Mouse (Mus musculus) ovary, adult 18-20 months (tissue): ENCODE results near the gene Gpd2.

ENCODE experiments used
- DNase-seq: peaks from one replicate; pipeline ENCODE4 v3.0.0; 2022; ENCODE audit warnings: low spot score, mixed read lengths

The Gpd2 gene

DNA sequence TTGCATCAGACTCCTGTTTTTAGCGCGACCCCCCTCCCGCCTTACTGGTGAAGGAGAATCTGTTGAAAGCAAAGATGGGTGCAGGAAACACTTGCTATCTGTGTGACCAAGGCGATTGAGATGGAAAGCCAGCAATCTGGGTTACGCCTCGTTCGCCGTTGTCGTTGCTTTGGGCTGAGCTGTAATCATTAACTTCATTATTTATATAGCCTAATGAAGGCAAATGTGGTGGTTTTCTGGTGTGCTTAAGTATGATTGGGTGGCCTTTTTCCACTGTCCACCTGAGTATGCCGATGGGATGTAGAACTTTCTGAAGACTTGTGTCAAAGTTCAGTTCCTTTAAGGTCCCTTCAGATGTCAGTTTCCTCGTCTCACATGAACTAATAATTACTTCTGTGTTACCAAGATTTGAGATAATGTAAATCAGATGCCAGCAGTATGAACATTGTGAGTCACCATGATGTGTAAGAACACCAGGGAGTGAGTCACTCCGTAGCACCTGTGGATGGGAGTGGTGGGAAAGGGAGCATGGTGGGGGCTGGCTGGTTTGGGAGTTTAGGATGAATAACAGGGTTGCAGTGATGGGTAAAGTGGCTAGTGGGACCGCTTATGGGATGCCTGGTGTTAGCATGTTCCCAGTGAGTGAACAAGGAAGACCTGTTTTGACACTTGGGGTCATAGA, 14.3 kb downstream of the Gpd2 start:
- no peak for DNase-seq

GRCm38 (mm10) chr2:57252542-57253301, 15.3 kb downstream of the Gpd2 start:
- DNase-seq, result no peak

DNA sequence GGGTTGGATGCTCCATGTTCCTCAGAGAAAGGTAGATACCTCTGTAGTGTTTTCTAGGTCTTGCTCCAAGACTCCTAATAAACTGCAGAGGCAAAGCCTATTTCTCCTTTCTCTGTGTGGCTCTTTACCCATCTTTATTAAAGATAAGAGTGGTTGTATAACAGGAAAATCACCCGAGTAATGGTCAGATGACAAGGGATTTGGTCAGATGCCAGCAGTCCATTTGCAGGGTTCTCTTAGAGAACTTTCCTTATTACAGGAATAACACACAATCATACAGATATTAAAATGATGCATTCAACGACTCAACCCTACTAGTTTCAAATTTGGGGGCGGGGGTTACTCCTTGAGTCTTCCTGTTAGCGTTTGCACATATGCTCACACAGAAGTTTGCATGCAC, 16.8 kb downstream of the Gpd2 start:
- DNase-seq, result no peak

- DNase-seq, result no peak
These were observed 17.8 kb downstream of the Gpd2 start for GRCm38 (mm10) chr2:57255153-57255670.

DNA sequence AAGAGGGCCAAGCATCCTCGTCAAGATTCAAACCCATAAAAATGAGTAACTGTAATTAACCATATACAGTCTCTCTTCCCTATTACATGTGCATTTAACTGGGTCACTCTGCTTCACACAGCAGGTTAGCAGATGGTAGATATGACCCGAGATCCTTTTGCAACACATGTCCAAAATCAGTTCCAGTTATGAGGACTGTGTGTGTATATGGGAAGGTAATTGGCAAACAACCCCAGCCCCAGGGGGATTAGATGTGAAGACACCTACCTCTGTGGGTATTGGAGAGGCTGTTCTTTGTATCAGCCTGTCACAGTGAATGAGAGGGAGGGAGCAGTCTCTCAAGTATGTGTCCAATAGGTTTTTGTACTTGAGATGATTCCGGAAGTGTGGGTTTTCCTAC, 18.4 kb downstream of the Gpd2 start:
- DNase-seq, result no peak

DNA sequence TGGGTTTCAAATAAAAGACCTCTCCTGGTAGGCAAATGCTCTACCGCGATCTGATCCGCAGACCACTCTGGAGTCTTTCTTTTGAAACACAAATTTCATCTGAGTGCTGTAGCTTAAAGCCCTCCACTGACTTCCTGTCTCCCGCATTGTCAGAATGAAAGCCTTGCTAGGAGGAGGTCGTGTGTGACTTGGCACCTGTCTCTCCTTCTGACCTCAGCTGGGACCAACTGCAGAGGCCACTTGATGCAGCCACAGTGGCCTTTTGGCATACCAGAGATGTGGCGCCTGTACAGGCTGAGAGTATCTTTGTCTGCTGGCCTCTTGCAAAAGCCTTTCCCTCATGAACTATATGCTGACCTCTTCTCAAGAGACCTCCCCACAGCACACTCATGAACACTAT, 19.0 kb downstream of the Gpd2 start:
- no peak for DNase-seq

GRCm38 (mm10) chr2:57261286-57262077, 24.0 kb downstream of the Gpd2 start:
- no peak for DNase-seq

GRCm38 (mm10) chr2:57263431-57263830, 26.0 kb downstream of the Gpd2 start:
- DNase-seq, result no peak

- no peak for DNase-seq
These were observed 27.5 kb downstream of the Gpd2 start for GRCm38 (mm10) chr2:57264912-57265311.

- no peak for DNase-seq
These were observed 29.4 kb downstream of the Gpd2 start for GRCm38 (mm10) chr2:57266679-57267393.

DNA sequence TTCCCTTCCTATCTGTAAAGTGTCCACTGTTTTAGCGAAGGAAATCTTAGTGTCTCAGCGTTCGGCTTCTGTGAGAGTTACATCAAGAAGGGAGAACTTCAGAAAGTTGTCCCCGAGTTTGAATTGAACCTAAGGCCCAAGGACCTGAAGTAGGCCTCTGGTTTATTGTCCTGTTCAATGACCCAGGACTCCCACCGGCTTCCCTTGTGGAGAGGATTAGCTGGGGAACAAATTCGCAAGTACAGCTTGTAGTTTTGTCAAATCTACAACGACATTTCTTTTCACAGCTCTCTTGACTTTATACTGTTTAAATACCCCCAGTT, 29.9 kb downstream of the Gpd2 start:
- no peak for DNase-seq

DNA sequence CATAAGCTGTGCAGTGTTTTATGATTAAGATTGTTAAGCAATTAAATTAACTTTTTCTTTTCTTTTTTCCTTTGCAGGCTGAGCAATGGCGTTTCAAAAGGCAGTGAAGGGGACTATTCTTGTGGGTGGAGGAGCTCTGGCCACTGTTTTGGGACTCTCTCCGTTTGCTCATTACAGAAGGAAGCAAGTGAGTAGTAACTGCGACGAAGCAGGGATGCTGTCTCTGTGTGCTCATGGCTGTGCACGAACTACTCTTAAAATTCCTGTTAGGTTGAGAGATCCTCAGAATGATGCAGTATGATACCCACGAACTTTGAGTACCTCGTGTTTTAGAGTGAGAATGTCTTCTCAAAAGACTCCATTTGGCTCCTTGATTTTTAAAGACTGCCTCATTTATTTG, 30.5 kb downstream of the Gpd2 start:
- no peak for DNase-seq

DNA sequence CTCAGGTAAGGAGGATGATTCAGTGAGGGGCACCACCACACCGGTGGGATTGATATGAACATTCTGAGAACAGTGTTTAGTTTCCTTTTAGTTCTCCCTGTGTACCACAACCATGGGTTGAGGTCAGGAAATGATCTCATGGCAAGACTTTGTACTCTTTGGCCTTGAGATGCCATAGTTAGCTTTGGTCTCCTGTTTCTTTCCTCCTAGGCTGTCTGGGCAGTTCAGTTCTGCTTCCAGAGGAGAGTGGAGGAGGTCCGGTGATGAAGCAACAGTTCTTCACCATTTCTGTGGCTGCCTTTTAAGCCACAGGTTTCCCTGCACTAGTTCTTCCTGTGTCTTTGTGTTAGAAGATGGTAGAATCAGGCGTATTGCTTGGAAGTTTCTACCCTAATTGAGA, 31.4 kb downstream of the Gpd2 start:
- no peak for DNase-seq

- no peak for DNase-seq
These were observed 32.4 kb downstream of the Gpd2 start for GRCm38 (mm10) chr2:57269690-57270435.

GRCm38 (mm10) chr2:57280190-57280723, 42.8 kb downstream of the Gpd2 start:
- DNase-seq, result no peak

- DNase-seq, result no peak
These were observed 46.4 kb downstream of the Gpd2 start for GRCm38 (mm10) chr2:57283791-57284190.

DNA sequence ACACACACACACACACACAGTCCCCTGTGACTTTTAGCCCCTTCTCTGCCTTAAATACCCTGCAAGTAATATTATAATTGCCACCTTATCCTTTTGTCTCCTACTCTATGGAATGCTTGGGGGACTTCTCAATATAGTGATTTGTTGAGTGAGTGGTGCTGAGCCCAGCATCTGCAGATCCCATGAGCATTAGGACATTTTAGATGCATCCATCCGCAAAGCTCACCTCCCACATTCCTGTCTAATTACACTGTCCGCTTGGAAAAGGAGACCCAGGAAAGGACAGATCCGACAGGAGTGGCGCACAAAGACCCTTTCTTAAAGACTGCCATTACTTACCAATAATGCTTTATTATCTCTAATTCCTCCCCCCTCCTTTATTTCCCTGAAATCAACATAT, 47.8 kb downstream of the Gpd2 start:
- no peak for DNase-seq

DNA sequence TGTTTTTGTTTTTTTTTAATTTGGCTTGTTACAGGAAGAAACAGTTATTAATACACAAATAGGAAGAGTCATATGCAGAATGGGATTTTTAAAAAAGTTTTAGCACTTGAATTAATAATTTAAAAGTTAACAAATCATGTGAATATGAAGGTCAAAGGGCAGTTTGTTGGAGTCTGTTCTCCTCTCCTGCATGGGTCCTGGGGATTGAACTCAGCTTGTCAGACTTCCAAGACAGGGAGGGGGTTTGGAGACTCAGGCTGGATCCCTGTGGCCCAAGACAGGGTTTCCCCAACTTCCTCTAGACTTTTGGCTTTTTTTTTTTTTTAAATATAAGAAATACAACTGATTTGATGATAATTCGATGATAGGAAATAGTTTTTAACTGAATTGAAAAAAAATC, 50.6 kb downstream of the Gpd2 start:
- no peak for DNase-seq

GRCm38 (mm10) chr2:57293571-57293970, 56.1 kb downstream of the Gpd2 start:
- peak; percentile 2 for DNase-seq

GRCm38 (mm10) chr2:57296069-57296468, 58.6 kb downstream of the Gpd2 start:
- no peak for DNase-seq

DNA sequence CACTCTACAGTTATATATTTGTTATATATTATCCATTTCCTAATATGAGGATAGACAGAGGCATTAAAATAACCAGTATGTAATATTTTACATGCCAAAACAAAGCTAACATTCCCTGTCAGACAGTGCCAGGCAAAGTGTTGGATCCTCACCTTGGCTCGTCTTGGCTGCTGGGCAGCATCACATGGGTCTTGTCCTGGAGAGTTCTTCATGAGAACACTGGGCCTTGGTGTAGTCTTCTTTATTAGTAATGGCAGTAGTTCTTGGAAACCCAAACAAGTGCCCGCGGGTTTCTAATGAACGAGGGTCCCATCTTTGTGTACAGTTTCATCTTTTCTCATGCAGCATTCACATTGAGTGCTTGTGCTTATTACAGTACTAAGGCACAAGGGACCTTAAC, 59.8 kb downstream of the Gpd2 start:
- no peak for DNase-seq
